Comparison of ENCODE assay signal across 8 mouse cellular contexts in the genomic region with DNA sequence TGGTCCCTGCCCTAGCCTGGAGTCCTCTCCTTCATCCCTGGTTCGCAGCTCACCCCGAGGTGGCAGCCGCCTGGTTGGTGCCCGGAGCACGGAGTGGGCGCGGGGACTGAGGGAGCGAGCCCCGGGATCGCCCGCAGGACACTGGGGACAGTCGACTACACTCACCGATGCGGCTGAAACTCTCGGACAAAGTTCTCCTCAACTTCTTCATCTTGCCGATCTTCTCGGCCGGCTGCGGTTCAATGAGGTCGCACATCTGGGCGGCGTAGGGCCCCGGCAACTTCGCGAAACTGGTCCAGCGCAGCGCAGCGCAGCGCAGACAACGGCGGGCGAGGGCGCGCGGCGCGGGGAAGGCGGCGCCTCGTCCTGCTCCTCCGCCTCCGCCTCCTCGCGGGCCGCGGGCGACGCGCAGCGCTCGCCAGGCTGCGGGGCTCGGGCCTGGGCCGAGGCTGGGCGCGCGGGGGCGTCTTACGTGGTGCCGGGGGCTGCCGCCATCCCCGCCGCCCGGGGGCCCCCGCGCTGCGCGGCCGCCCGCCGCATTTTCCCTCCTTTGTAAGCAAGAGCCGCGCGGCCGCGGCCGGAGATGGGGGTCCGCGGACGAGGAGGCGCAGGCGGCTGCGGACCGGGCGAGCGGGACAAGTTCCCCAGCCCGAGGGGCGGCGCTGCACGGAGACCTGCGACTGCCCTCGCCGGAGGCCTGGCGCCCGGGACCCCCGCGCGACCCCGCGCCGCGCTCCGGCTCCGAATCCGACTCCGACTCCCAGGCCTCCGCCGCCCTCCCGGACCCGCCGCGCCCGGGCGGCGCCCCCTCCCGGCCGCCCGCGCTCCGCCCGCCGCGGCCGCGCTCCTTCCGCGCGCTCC. TPM values are rescaled to one million over a fixed set of nuclear protein-coding genes. Genes with fewer than 3 reads are reported as not detected.
A peak's percentile ranks its signal among the peaks of the same experiment; 100 is the strongest.
DNase-seq lines count a peak whose midpoint lies in the region; ATAC-seq lines count a peak whose summit lies in the region.

No protein-coding gene starts in this region.

- intact Hi-C loops in gastrocnemius, postnatal 36 days (cut with DNase I) = loop anchor here (1.0 kb wide), 1 partner anchor 418 kb away; no protein-coding TSS in a partner anchor
- intact Hi-C loops in left cerebral cortex, postnatal 4 days (cut with DNase I) = loop anchor here (10.0 kb wide), 1 partner anchor 415 kb away; no protein-coding TSS in a partner anchor

- peak; percentile 94 for ATAC-seq in intestine, embryonic 16.5 days
- ATAC-seq in activated CD4-positive, CD25-positive, alpha-beta regulatory T cell, adult 4 months = no peak

- H3K4me3 ChIP-seq in intestine, embryonic 16.5 days (ENCODE audit: low read length) = peak overlapping the region; percentile 72

- H3K4me1 ChIP-seq in intestine, embryonic 16.5 days (ENCODE audit: control insufficient read depth, insufficient read depth, low read length) = peaks cover 2% of the 10 kb centered on the region; the same call in 1 of the 2 replicates

- peak overlapping the region; percentile 83 for H3K4me2 ChIP-seq in intestine, embryonic 16.5 days (ENCODE audit: low read depth, low read length)

- peak overlapping the region; percentile 81 for H3K9ac ChIP-seq in intestine, embryonic 16.5 days (ENCODE audit: low read depth, low read length)

- no peaks in the 10 kb centered on the region for H3K9me3 ChIP-seq in intestine, embryonic 16.5 days (ENCODE audit: control insufficient read depth, low read length)

- under 1% methylated on average over 114 of the region's 128 CpGs for WGBS in intestine, embryonic 16.5 days

- DNase-seq in adrenal gland, adult 8-10 months = peak; percentile 13
- peak; percentile 78 for DNase-seq in embryo, embryonic 10 days (ENCODE audit: low spot score)
- peak; percentile 51 to 62 for DNase-seq in gastrocnemius, postnatal 36 days
- peak; percentile 73 for DNase-seq in left cerebral cortex, postnatal 4 days
- peak; percentile 71 for DNase-seq in mesoderm, embryonic 11.5 days (ENCODE audit: low read depth, low spot score)
- peak; percentile 19 to 43 for DNase-seq in right cerebral cortex, postnatal 36 days (ENCODE audit: low spot score in 2 of 2)

- H3K27me3 ChIP-seq in intestine, embryonic 16.5 days (replicated peaks; ENCODE audit: control insufficient read depth, insufficient read depth, low read length) = no peaks in the 10 kb centered on the region

- peak overlapping the region; percentile 84 for H3K27ac ChIP-seq in intestine, embryonic 16.5 days (ENCODE audit: low read length)

- no peaks in the 10 kb centered on the region for H3K36me3 ChIP-seq in intestine, embryonic 16.5 days (ENCODE audit: control insufficient read depth, insufficient read depth, low read length)

RNA-seq across cellular contexts. Expression of a gene that starts 40.0 kb away (rescaled TPM):
- 10 to 100 TPM in 3 of 4 experiments, 1 to 10 TPM in 1; 9.9 to 17.4 (median 11.8) TPM for total RNA-seq in adrenal gland, adult 8-10 months (2022)
- 1 to 10 TPM; 4.2 to 4.9 TPM for total RNA-seq in gastrocnemius, postnatal 36 days (2021)
- polyA plus RNA-seq in intestine, embryonic 16.5 days (2015; fragmentation: Nextera tagmentation; extraction: Ambion mirVana) = 8.2 and 8.9 TPM in 2 replicates
- total RNA-seq in left cerebral cortex, postnatal 4 days (2021) = 10 to 100 TPM; 84.2 to 92.2 TPM
- polyA plus RNA-seq in activated CD4-positive, CD25-positive, alpha-beta regulatory T cell, adult 4 months (2017; shearing (Covaris generic)) = under 1 TPM in 1 of 2 experiments, not detected in 1; 0.60 TPM

Comparison
In these comparisons a context has a peak if more than half of its experiments do, and no peak if none do; other contexts are left out.
1. DNase-seq: peak in every context shown above with its lines; median percentile 78 in embryo, embryonic 10 days; 73 in left cerebral cortex, postnatal 4 days; 71 in mesoderm, embryonic 11.5 days; 56 in gastrocnemius, postnatal 36 days; 31 in right cerebral cortex, postnatal 36 days; 13 in adrenal gland, adult 8-10 months.
2. RNA of a gene that starts 40.0 kb away (total RNA-seq): 84.2 to 92.2 TPM in left cerebral cortex, postnatal 4 days; 9.9 to 17.4 TPM in adrenal gland, adult 8-10 months and 4.2 to 4.9 TPM in gastrocnemius, postnatal 36 days; every median in the first group is over 4 times any median in the second.